Mouse (Mus musculus): ENCODE measurements around the gene Prss32.

DNA sequence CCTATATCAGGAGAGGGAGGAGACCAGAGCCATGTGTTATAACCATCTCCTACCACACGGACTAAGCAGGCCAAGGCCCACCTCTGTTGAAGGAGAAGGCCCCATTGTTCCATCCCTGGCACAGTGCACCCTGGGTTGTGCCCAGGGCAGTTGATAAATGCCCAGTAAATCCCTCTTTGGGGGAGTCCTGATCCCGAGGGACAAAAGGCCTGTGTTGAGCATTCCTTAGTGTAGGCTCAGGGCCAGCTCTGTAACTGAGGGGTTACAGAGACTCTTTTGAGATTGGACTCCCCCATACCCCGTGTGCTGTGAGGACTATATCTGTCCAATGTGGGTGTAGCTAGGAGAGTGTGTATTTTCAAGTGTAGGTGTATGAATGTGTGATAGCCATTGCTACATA lies 33.1 kb downstream of the Prss32 start:
- TF ChIP-seq CHD2 (IDR thresholded peaks at IDR 0.05; ENCODE audit: low read depth, low read length) (no peak), ZC3H11A (IDR thresholded peaks at IDR 0.05; ENCODE audit: borderline replicate concordance, low read depth, low read length) (no peak), HCFC1 (IDR thresholded peaks at IDR 0.05; ENCODE audit: borderline replicate concordance, insufficient read depth, low read length) (no peak), ZNF384 (IDR thresholded peaks at IDR 0.05; ENCODE audit: low read depth, low read length) (no peak)

All from ES-E14 (cell line).